Mouse (Mus musculus) hindbrain, embryonic 16.5 days (tissue): ENCODE results near the gene Pard6b. TPM values are rescaled to one million over a fixed set of nuclear protein-coding genes. Genes with fewer than 3 reads are reported as not detected.
"Not testable (repeated sequence)": the region's sequence is repeated elsewhere in the genome, so short reads cannot be mapped to it uniquely, and the experiment has no call there.

Source experiments
- ATAC-seq: fragments of 200-750 bp; cut with Nextera tagmentation; 2 replicates; pipeline ENCODE4 v1.8.0; 2017; ENCODE audit warnings: moderate TSS enrichment, moderate library complexity
- H3K27ac ChIP-seq: fragments of 300-500 bp; sonication (generic); 2 replicates; pipeline ENCODE4 v1.5.1; 2014; ENCODE audit warnings: low read depth, mild to moderate bottlenecking, control low read depth, low read length, moderate library complexity
- H3K27me3 ChIP-seq: fragments of 300-500 bp; sonication (generic); replicated peaks from 2 replicates; pipeline ENCODE4 v1.6.1; 2014; ENCODE audit warnings: low read length; ENCODE audit not compliant: control insufficient read depth, insufficient read depth
- H3K36me3 ChIP-seq: fragments of 300-500 bp; sonication (generic); 2 replicates; pipeline ENCODE4 v1.6.1; 2014; ENCODE audit warnings: mild to moderate bottlenecking, low read length, moderate library complexity, mixed read lengths; ENCODE audit not compliant: control insufficient read depth, insufficient read depth
- H3K4me1 ChIP-seq: fragments of 300-500 bp; sonication (generic); 2 replicates; pipeline ENCODE4 v1.6.1; 2014; ENCODE audit warnings: low read depth, low read length; ENCODE audit not compliant: control insufficient read depth, insufficient read depth
- H3K4me2 ChIP-seq: fragments of 300-500 bp; sonication (generic); 2 replicates; pipeline ENCODE4 v1.6.1; 2014; ENCODE audit warnings: mild to moderate bottlenecking, low read length, control low read depth, moderate library complexity
- H3K4me3 ChIP-seq: fragments of 300-500 bp; sonication (generic); 2 replicates; pipeline ENCODE4 v1.5.1; 2014; ENCODE audit warnings: mild to moderate bottlenecking, low read length, control low read depth, moderate library complexity
- H3K9ac ChIP-seq: fragments of 300-500 bp; sonication (generic); 2 replicates; pipeline ENCODE4 v1.6.1; 2014; ENCODE audit warnings: low read depth, mild to moderate bottlenecking, control low read depth, low read length, moderate library complexity
- H3K9me3 ChIP-seq: fragments of 300-500 bp; sonication (generic); 2 replicates; pipeline ENCODE4 v1.6.1; 2014; ENCODE audit warnings: mild to moderate bottlenecking, low read length, moderate library complexity; ENCODE audit not compliant: control insufficient read depth
- WGBS: fragments of 180-500 bp; shearing (Covaris S2); extraction: QIAGEN DNeasy Blood & Tissue Kit; methylation state at CpG from one replicate; pipeline ENCODE4 v1.1.7; 2014; 5-methylcytosine and 5-hydroxymethylcytosine counted together
- polyA plus RNA-seq: library from polyadenylated mRNA; unstranded; fragments of >200 nt; fragmentation: Nextera tagmentation; extraction: Ambion mirVana; gene quantifications from 2 replicates; pipeline ENCODE4 v1.2.1, GENCODE M21; 2015

Pard6b gene
- polyA plus RNA-seq, 1 experiment from 2014 or later: 4.5 TPM

- H3K9ac ChIP-seq: no peak overlapping the region
- H3K9me3 ChIP-seq: no peaks in the 10 kb centered on the region
- WGBS: 92% methylated on average over 10 of the region's 10 CpGs
- H3K4me2 ChIP-seq: no peak overlapping the region
- H3K4me3 ChIP-seq: no peak overlapping the region
- H3K36me3 ChIP-seq: peaks cover 5% of the 10 kb centered on the region
- no peaks in the 10 kb centered on the region; the same call in 1 of the 2 replicates for H3K27me3 ChIP-seq
- ATAC-seq: no peak
- no peak overlapping the region for H3K27ac ChIP-seq
- peaks cover 6% of the 10 kb centered on the region for H3K4me1 ChIP-seq
Measured at GRCm38 (mm10) chr2:168103341-168103740, 22.5 kb downstream of the Pard6b start.

- H3K27ac ChIP-seq: no peak overlapping the region
- no peaks in the 10 kb centered on the region for H3K9me3 ChIP-seq
- 67% methylated on average over 22 of the region's 22 CpGs for WGBS
- H3K4me1 ChIP-seq: peaks cover 6% of the 10 kb centered on the region
- H3K9ac ChIP-seq: no peak overlapping the region
- no peak for ATAC-seq
- H3K27me3 ChIP-seq: no peaks in the 10 kb centered on the region; the same call in 1 of the 2 replicates
- H3K4me3 ChIP-seq: no peak overlapping the region
- no peaks in the 10 kb centered on the region for H3K36me3 ChIP-seq
- H3K4me2 ChIP-seq: no peak overlapping the region
Measured at GRCm38 (mm10) chr2:168104375-168105144, 23.8 kb downstream of the Pard6b start.

- peaks cover 6% of the 10 kb centered on the region for H3K4me1 ChIP-seq
- H3K27ac ChIP-seq: no peak overlapping the region
- H3K9me3 ChIP-seq: no peaks in the 10 kb centered on the region
- no peak overlapping the region for H3K4me3 ChIP-seq
- H3K27me3 ChIP-seq: no peaks in the 10 kb centered on the region; the same call in 1 of the 2 replicates
- ATAC-seq: no peak
- H3K36me3 ChIP-seq: no peaks in the 10 kb centered on the region
- no peak overlapping the region for H3K9ac ChIP-seq
- 76% methylated on average over 8 of the region's 8 CpGs for WGBS
- no peak overlapping the region for H3K4me2 ChIP-seq
Measured at GRCm38 (mm10) chr2:168105271-168105670, 24.5 kb downstream of the Pard6b start.

GRCm38 (mm10) chr2:168106701-168107178 is 25.9 kb downstream of the Pard6b start:
- Histone ChIP-seq H3K4me2 (peak overlapping the region; percentile 55), H3K36me3 (no peaks in the 10 kb centered on the region), H3K9ac (peak overlapping the region; percentile 43), H3K27me3 (no peaks in the 10 kb centered on the region), H3K27ac (peak overlapping the region; percentile 65), H3K9me3 (no peaks in the 10 kb centered on the region), H3K4me3 (peak overlapping the region; percentile 16; the same call in 1 of the 2 replicates), H3K4me1 (peaks cover 6% of the 10 kb centered on the region)
- peak; percentile 91 for ATAC-seq
- 21% methylated on average over 20 of the region's 20 CpGs for WGBS

GRCm38 (mm10) chr2:168107356-168107755 is 26.6 kb downstream of the Pard6b start:
- peak; percentile 28; the same call in 1 of the 2 replicates for ATAC-seq
- no peaks in the 10 kb centered on the region for H3K36me3 ChIP-seq
- H3K4me2 ChIP-seq: peak overlapping the region; percentile 55; the same call in 1 of the 2 replicates
- no peak overlapping the region for H3K9ac ChIP-seq
- H3K9me3 ChIP-seq: no peaks in the 10 kb centered on the region
- WGBS: 46% methylated on average over 15 of the region's 15 CpGs
- no peaks in the 10 kb centered on the region for H3K27me3 ChIP-seq
- H3K4me3 ChIP-seq: no peak overlapping the region
- peaks cover 6% of the 10 kb centered on the region for H3K4me1 ChIP-seq
- peak overlapping the region; percentile 65; the same call in 1 of the 2 replicates for H3K27ac ChIP-seq

- not testable (repeated sequence) for H3K4me2 ChIP-seq, H3K27me3 ChIP-seq, H3K9me3 ChIP-seq, H3K4me3 ChIP-seq, H3K36me3 ChIP-seq, ATAC-seq, H3K4me1 ChIP-seq, H3K9ac ChIP-seq, H3K27ac ChIP-seq
- 87% methylated on average over 6 of the region's 6 CpGs for WGBS
Measured at GRCm38 (mm10) chr2:168107901-168108300, 27.1 kb downstream of the Pard6b start.

- peaks cover 4% of the 10 kb centered on the region for H3K4me1 ChIP-seq
- H3K9me3 ChIP-seq: no peaks in the 10 kb centered on the region
- H3K9ac ChIP-seq: no peak overlapping the region
- no peak overlapping the region for H3K4me3 ChIP-seq
- no peak for ATAC-seq
- no peak overlapping the region for H3K4me2 ChIP-seq
- H3K36me3 ChIP-seq: no peaks in the 10 kb centered on the region
- WGBS: 14% methylated on average over 7 of the region's 7 CpGs
- H3K27me3 ChIP-seq: 0 out of 2 replicates have a peak, but pooled peaks cover 2% of the 10 kb centered on the region
- H3K27ac ChIP-seq: no peak overlapping the region
Measured at GRCm38 (mm10) chr2:168111902-168112301, 31.1 kb downstream of the Pard6b start.

GRCm38 (mm10) chr2:168113263-168113662 is 32.5 kb downstream of the Pard6b start:
- no peak for ATAC-seq
- no peak overlapping the region for H3K4me2 ChIP-seq
- no peak overlapping the region for H3K4me3 ChIP-seq
- no peaks in the 10 kb centered on the region for H3K9me3 ChIP-seq
- no peak overlapping the region for H3K9ac ChIP-seq
- no peak overlapping the region for H3K27ac ChIP-seq
- peaks cover 7% of the 10 kb centered on the region for H3K4me1 ChIP-seq
- H3K27me3 ChIP-seq: 0 out of 2 replicates have a peak, but pooled peaks cover 2% of the 10 kb centered on the region
- 92% methylated on average over 9 of the region's 9 CpGs for WGBS
- no peaks in the 10 kb centered on the region for H3K36me3 ChIP-seq

GRCm38 (mm10) chr2:168113692-168114091 is 32.9 kb downstream of the Pard6b start:
- H3K36me3 ChIP-seq: no peaks in the 10 kb centered on the region
- WGBS: 86% methylated on average over 5 of the region's 5 CpGs
- H3K27me3 ChIP-seq: 0 out of 2 replicates have a peak, but pooled peaks cover 2% of the 10 kb centered on the region
- no peak overlapping the region for H3K9ac ChIP-seq
- ATAC-seq: no peak
- no peak overlapping the region for H3K27ac ChIP-seq
- H3K4me1 ChIP-seq: peaks cover 7% of the 10 kb centered on the region
- H3K4me2 ChIP-seq: no peak overlapping the region
- H3K9me3 ChIP-seq: no peaks in the 10 kb centered on the region
- H3K4me3 ChIP-seq: no peak overlapping the region
